Mouse (Mus musculus) intestine, embryonic 15.5 days (tissue): ENCODE measurements around the gene Wasf2. TPM values are rescaled to one million over a fixed set of nuclear protein-coding genes. Genes with fewer than 3 reads are reported as not detected.

Experiments used
- ATAC-seq: fragments of 200-750 bp; cut with Nextera tagmentation; 2 replicates; pipeline ENCODE4 v1.8.0; 2017; ENCODE audit warnings: moderate TSS enrichment, moderate library complexity
- H3K27ac ChIP-seq: fragments of 300-500 bp; sonication (generic); 2 replicates; pipeline ENCODE4 v1.5.1; 2015; ENCODE audit warnings: mild to moderate bottlenecking, inconsistent platforms
- H3K27me3 ChIP-seq: fragments of 300-500 bp; sonication (generic); replicated peaks from 2 replicates; pipeline ENCODE4 v1.6.1; 2015; ENCODE audit warnings: inconsistent platforms
- H3K36me3 ChIP-seq: fragments of 300-500 bp; sonication (generic); 2 replicates; pipeline ENCODE4 v1.6.1; 2015; ENCODE audit warnings: inconsistent platforms
- H3K4me1 ChIP-seq: fragments of 300-500 bp; sonication (generic); replicated peaks from 2 replicates; pipeline ENCODE4 v1.6.1; 2015; ENCODE audit warnings: inconsistent platforms
- H3K4me2 ChIP-seq: fragments of 300-500 bp; sonication (generic); replicated peaks from 2 replicates; pipeline ENCODE4 v1.6.1; 2015; ENCODE audit warnings: mild to moderate bottlenecking, inconsistent platforms
- H3K4me3 ChIP-seq: fragments of 300-500 bp; sonication (generic); replicated peaks from 2 replicates; pipeline ENCODE4 v1.5.1; 2015; ENCODE audit warnings: inconsistent platforms
- H3K9ac ChIP-seq: fragments of 300-500 bp; sonication (generic); 2 replicates; pipeline ENCODE4 v1.6.1; 2015; ENCODE audit warnings: inconsistent platforms
- H3K9me3 ChIP-seq: fragments of 300-500 bp; sonication (generic); 2 replicates; pipeline ENCODE4 v1.6.1; 2016; ENCODE audit warnings: inconsistent platforms
- WGBS: fragments of 180-500 bp; shearing (Covaris S2); methylation state at CpG from one replicate; pipeline ENCODE4 v1.1.7; 2015; 5-methylcytosine and 5-hydroxymethylcytosine counted together
- polyA plus RNA-seq: library from polyadenylated mRNA; unstranded; fragments of >200 nt; fragmentation: Nextera tagmentation; extraction: Ambion mirVana; gene quantifications from 2 replicates; pipeline ENCODE4 v1.2.1, GENCODE M21; 2015

The Wasf2 gene
- polyA plus RNA-seq, result 92.5 and 115 TPM in 2 replicates

- H3K4me1 ChIP-seq, result peaks cover 7% of the 10 kb centered on the region
- H3K9me3 ChIP-seq, result no peaks in the 10 kb centered on the region
- peak within 1 kb of the TSS; percentile 91 for H3K4me3 ChIP-seq
- no peaks in the 10 kb centered on the region for H3K36me3 ChIP-seq
- WGBS, result under 1% methylated on average over 65 of the region's 65 CpGs
- peak; percentile 96 for ATAC-seq
- H3K27me3 ChIP-seq, result no peaks in the 10 kb centered on the region
- H3K27ac ChIP-seq, result peak within 1 kb of the TSS; percentile 92
- peak within 1 kb of the TSS; percentile 70 for H3K4me2 ChIP-seq
- peak within 1 kb of the TSS; percentile 91 for H3K9ac ChIP-seq
Measured at GRCm38 (mm10) chr4:133129931-133130889, at the start of gene Wasf2. Gene Wasf2 (plus strand): TSS chr4:133130505.

GRCm38 (mm10) chr4:133080862-133081261 lies 49.4 kb upstream of the Wasf2 start:
- no peak overlapping the region for H3K4me3 ChIP-seq
- ATAC-seq, result no peak
- no peak overlapping the region for H3K27ac ChIP-seq
- no peak overlapping the region for H3K9ac ChIP-seq
- 95% methylated on average over 3 of the region's 3 CpGs for WGBS
- peaks cover 4% of the 10 kb centered on the region; the same call in 1 of the 2 replicates for H3K36me3 ChIP-seq
- no peaks in the 10 kb centered on the region for H3K9me3 ChIP-seq
- no peaks in the 10 kb centered on the region for H3K27me3 ChIP-seq
- H3K4me2 ChIP-seq, result no peak overlapping the region
- peaks cover 34% of the 10 kb centered on the region for H3K4me1 ChIP-seq

- H3K27me3 ChIP-seq, result no peaks in the 10 kb centered on the region
- peaks cover 4% of the 10 kb centered on the region; the same call in 1 of the 2 replicates for H3K36me3 ChIP-seq
- H3K4me1 ChIP-seq, result peaks cover 48% of the 10 kb centered on the region
- no peak overlapping the region for H3K9ac ChIP-seq
- WGBS, result 81% methylated on average over 6 of the region's 6 CpGs
- ATAC-seq, result no peak
- H3K27ac ChIP-seq, result no peak overlapping the region
- H3K4me2 ChIP-seq, result no peak overlapping the region
- H3K9me3 ChIP-seq, result no peaks in the 10 kb centered on the region
- H3K4me3 ChIP-seq, result no peak overlapping the region
Measured at GRCm38 (mm10) chr4:133082216-133082773, 48.0 kb upstream of the Wasf2 start.

- 9% methylated on average over 3 of the region's 3 CpGs for WGBS
- Histone ChIP-seq H3K4me1 (peaks cover 52% of the 10 kb centered on the region), H3K4me3 (0 out of 2 replicates have a peak overlapping the region, but pooled peaks have one; percentile 42), H3K9me3 (no peaks in the 10 kb centered on the region), H3K27me3 (no peaks in the 10 kb centered on the region), H3K36me3 (no peaks in the 10 kb centered on the region), H3K9ac (peak overlapping the region; percentile 50; the same call in 1 of the 2 replicates), H3K4me2 (peak overlapping the region; percentile 92), H3K27ac (peak overlapping the region; percentile 87)
- peak; percentile 60 for ATAC-seq
Measured at GRCm38 (mm10) chr4:133083991-133084861, 46.1 kb upstream of the Wasf2 start.

- H3K36me3 ChIP-seq, result no peaks in the 10 kb centered on the region
- H3K9me3 ChIP-seq, result no peaks in the 10 kb centered on the region
- no peaks in the 10 kb centered on the region for H3K27me3 ChIP-seq
- peak overlapping the region; percentile 92 for H3K4me2 ChIP-seq
- peak overlapping the region; percentile 42 for H3K4me3 ChIP-seq
- H3K27ac ChIP-seq, result peak overlapping the region; percentile 87
- peak; percentile 75 for ATAC-seq
- H3K9ac ChIP-seq, result peak overlapping the region; percentile 50
- H3K4me1 ChIP-seq, result peaks cover 58% of the 10 kb centered on the region
- WGBS, result 2% methylated on average over 53 of the region's 53 CpGs
Measured at GRCm38 (mm10) chr4:133085011-133085782, 45.1 kb upstream of the Wasf2 start.

- Histone ChIP-seq H3K9ac (peak overlapping the region; percentile 50), H3K36me3 (no peaks in the 10 kb centered on the region), H3K9me3 (no peaks in the 10 kb centered on the region), H3K27me3 (no peaks in the 10 kb centered on the region), H3K4me1 (peaks cover 65% of the 10 kb centered on the region), H3K27ac (peak overlapping the region; percentile 87), H3K4me3 (peak overlapping the region; percentile 42; the same call in 1 of the 2 replicates), H3K4me2 (peak overlapping the region; percentile 92)
- ATAC-seq, result peak; percentile 6
- 10% methylated on average over 12 of the region's 12 CpGs for WGBS
Measured at GRCm38 (mm10) chr4:133085783-133086342, 44.4 kb upstream of the Wasf2 start.

- Histone ChIP-seq H3K9ac (peak overlapping the region; percentile 12; the same call in 1 of the 2 replicates), H3K4me3 (no peak overlapping the region), H3K4me2 (peak overlapping the region; percentile 28), H3K36me3 (no peaks in the 10 kb centered on the region), H3K27ac (peak overlapping the region; percentile 87), H3K4me1 (peaks cover 74% of the 10 kb centered on the region), H3K9me3 (no peaks in the 10 kb centered on the region), H3K27me3 (no peaks in the 10 kb centered on the region)
- 78% methylated on average over 6 of the region's 6 CpGs for WGBS
- no peak for ATAC-seq
Measured at GRCm38 (mm10) chr4:133087177-133087714, 43.1 kb upstream of the Wasf2 start.

- Histone ChIP-seq H3K4me1 (peaks cover 80% of the 10 kb centered on the region), H3K27me3 (no peaks in the 10 kb centered on the region), H3K9me3 (no peaks in the 10 kb centered on the region), H3K36me3 (no peaks in the 10 kb centered on the region), H3K27ac (peak overlapping the region; percentile 87), H3K4me2 (peak overlapping the region; percentile 28), H3K4me3 (no peak overlapping the region), H3K9ac (peak overlapping the region; percentile 12; the same call in 1 of the 2 replicates)
- ATAC-seq, result no peak; the same call in 1 of the 2 replicates
- 18% methylated on average over 8 of the region's 8 CpGs for WGBS
Measured at GRCm38 (mm10) chr4:133087835-133088234, 42.5 kb upstream of the Wasf2 start.

GRCm38 (mm10) chr4:133089319-133089718 lies 41.0 kb upstream of the Wasf2 start:
- WGBS, result 58% methylated on average over 9 of the region's 9 CpGs
- Histone ChIP-seq H3K9ac (no peak overlapping the region), H3K4me2 (no peak overlapping the region), H3K4me3 (no peak overlapping the region), H3K4me1 (peaks cover 86% of the 10 kb centered on the region), H3K9me3 (no peaks in the 10 kb centered on the region), H3K27me3 (no peaks in the 10 kb centered on the region), H3K27ac (peak overlapping the region; percentile 93), H3K36me3 (no peaks in the 10 kb centered on the region)
- no peak for ATAC-seq

GRCm38 (mm10) chr4:133089802-133090201 lies 40.5 kb upstream of the Wasf2 start:
- Histone ChIP-seq H3K27ac (peak overlapping the region; percentile 93), H3K9me3 (no peaks in the 10 kb centered on the region), H3K4me2 (no peak overlapping the region), H3K27me3 (no peaks in the 10 kb centered on the region), H3K9ac (no peak overlapping the region), H3K4me3 (no peak overlapping the region), H3K36me3 (no peaks in the 10 kb centered on the region), H3K4me1 (peaks cover 86% of the 10 kb centered on the region)
- 65% methylated on average over 4 of the region's 4 CpGs for WGBS
- ATAC-seq, result no peak
